Mouse (Mus musculus) spleen, adult 10 weeks (tissue): ENCODE data around the gene Malrd1. TPM values are rescaled to one million over a fixed set of nuclear protein-coding genes. Genes with fewer than 3 reads are reported as not detected.

Experiments
- polyA plus RNA-seq: library from polyadenylated mRNA; stranded (reverse); fragments of 350-450 nt; fragmentation: Illumina TruSeq; extraction: RNeasy Lipid Tissue Mini Kit (QIAGEN cat#74804); gene quantifications from one replicate; pipeline ENCODE4 v1.2.3, GENCODE M21; 2015; ENCODE audit warnings: low replicate concordance; ENCODE audit not compliant: insufficient read depth

Malrd1 gene
- not detected for polyA plus RNA-seq

DNA sequence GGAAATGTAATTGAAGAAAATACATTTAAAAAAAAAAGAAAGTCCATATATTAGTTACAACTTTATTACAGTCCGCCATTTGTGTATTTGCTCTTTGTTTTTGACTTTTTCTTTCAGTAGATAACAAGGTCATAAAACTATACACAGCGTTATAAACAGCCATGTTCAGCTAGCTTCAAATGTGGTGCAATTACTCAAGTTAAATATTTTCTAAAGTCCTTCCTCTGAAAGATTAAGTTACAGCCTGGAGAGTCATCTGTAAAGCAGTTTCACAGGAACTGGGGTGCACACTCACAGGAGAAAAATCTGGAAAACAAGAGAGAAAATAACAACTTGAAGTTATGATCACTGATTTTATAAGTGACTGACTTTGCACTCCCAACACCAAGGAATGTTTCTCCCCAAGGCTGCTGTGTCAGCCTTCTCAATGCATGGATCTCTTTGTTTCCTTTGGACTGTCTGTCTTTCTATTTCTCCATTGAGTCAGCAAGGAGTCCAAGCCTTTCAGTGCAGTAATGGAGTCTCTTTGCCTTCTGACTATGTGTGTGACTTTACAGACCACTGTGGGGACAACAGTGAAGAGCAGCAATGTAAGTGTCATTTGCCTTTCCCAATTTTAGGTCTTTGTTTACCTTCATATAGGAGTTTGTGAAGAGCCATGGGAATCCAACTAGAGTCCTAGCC is at the start of gene Malrd1:
TSS of gene Malrd1 (plus strand) at position 239 of the 684 bp plus-strand sequence.

